Mouse (Mus musculus): ENCODE data around the gene Pim3.
"Not testable (repeated sequence)": the region's sequence is repeated elsewhere in the genome, so short reads cannot be mapped to it uniquely, and the experiment has no call there.

The Pim3 gene

GRCm38 (mm10) chr15:88861772-88862622 lies at the start of gene Pim3:
Gene Pim3, plus strand, starts transcription at chr15:88862186.
- DNase-seq (ENCODE audit: low read depth in 2 of 2, low spot score in 2 of 2): peak; percentile 91 to 92

- DNase-seq (ENCODE audit: low read depth in 2 of 2, low spot score in 2 of 2): no peak
These were observed 48.7 kb upstream of the Pim3 start for GRCm38 (mm10) chr15:88813262-88813661.

DNA sequence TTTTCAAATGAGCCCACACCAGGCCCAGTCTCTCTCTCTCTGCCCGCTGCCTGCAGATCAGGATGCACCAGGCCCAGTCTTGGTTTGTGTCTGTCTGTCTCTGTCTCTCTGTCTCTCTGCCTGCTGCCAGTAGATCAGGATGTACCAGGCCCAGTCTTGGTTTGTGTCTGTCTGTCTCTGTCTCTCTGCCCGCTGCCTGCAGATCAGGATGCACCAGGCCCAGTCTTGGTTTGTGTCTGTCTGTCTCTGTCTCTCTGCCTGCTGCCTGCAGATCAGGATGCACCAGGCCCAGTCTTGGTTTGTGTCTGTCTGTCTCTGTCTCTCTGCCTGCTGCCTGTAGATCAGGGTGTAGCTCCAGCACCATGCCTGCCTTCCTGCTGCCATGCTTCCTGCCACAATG lies 48.1 kb upstream of the Pim3 start:
- DNase-seq (ENCODE audit: low read depth in 2 of 2, low spot score in 2 of 2): not testable (repeated sequence)

DNA sequence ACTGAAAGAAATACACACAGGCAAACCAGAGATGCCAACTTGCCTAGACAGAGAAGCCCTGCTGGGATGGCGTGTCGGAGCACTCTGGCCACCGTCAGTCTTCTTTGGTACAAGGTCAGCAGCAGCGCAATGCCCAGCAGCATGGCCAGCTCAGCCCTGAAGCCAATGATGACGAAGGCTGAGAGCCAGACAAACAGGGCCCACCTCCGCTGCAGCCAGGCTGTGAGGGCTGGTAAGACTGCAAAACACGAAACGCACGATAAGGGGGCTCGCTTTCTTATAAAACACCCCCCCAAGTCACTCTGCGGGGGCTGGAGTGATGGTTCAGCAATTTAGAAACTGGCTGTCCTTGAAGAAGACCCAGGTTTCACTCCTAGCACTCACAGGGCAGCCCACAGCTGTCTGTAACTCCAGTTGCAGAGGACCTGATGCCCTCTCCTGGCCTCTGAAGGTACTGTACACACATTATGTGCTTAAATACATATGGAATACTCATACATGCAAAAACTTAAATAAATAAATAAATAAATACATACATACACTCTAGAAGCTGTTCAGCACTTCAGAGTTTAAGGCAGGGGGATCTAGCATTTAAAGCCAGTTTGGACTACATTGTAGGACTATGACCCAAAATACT lies 47.5 kb upstream of the Pim3 start:
- no peak for DNase-seq (ENCODE audit: low read depth in 2 of 2, low spot score in 2 of 2)

DNA sequence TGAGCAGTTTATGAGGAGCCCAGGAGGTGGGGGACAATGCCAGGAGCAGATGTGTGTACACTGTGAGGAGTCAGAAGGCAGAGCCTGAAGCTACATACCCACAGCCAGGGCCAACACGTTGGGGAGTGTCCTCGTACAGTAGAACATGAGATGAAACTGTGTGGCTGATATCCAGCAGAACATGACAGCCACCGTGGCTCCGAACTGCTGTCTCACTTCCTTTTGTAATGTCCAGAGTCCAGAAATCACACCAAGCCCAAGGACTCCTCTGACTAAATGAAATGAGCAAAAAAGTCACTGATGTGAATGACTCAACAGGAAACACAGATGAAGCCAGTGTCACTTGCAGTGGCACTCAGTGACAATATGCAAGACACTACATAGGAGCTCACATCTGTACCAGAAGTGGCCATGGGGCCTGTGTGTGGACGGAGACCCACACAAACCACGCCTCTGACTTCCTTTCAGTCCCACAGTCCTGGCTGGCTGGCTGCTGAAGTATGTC lies 46.7 kb upstream of the Pim3 start:
- DNase-seq (ENCODE audit: low read depth in 2 of 2, low spot score in 2 of 2): no peak

GRCm38 (mm10) chr15:88819026-88819905 lies 42.7 kb upstream of the Pim3 start, which contains the start of the genes Alg12 and Creld2:
Gene Alg12, minus strand, starts transcription at chr15:88819318.
Gene Creld2, plus strand, starts transcription at chr15:88819646.
- peak; percentile 99 for DNase-seq (ENCODE audit: low read depth in 2 of 2, low spot score in 2 of 2)

DNA sequence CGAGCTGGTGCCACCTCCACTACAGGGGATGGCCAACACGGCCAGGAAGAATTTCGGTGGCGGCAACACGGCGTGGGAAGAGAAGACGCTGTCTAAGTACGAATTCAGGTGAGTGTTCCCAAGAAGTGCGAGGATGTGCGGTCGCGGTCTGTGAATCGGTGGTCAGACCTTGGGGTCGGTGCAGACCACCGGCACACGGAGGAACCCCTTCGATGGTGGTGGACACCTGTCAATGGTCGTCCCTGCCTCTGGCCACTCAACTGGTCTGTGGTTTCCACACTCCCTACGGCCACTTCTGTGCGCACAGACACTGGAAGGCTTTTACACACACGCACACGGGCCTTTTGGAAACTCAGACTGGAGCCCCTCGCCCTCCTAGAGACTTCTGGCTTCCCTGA lies 42.1 kb upstream of the Pim3 start:
- DNase-seq (ENCODE audit: low read depth in 2 of 2, low spot score in 2 of 2): no peak

DNA sequence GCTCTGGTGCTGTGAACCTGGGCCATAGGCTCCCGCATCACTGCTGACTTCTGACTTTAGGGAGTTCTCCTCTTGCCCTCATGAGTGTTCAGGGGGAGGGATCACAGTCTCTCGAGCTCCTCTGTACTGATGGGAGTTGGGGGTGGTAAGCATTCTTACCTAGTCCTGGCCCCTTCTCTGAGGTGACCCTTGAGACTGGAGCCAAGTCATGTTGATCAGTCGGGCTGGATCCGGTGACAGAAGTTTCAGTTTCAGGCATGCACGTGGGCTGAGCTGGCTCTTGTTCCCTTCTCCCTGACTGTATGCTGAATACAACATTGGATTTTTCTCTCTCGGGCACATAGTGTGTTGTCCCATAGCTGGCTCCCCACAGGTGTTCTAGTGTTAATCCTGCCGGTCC lies 40.6 kb upstream of the Pim3 start:
- no peak for DNase-seq (ENCODE audit: low read depth in 2 of 2, low spot score in 2 of 2)

DNA sequence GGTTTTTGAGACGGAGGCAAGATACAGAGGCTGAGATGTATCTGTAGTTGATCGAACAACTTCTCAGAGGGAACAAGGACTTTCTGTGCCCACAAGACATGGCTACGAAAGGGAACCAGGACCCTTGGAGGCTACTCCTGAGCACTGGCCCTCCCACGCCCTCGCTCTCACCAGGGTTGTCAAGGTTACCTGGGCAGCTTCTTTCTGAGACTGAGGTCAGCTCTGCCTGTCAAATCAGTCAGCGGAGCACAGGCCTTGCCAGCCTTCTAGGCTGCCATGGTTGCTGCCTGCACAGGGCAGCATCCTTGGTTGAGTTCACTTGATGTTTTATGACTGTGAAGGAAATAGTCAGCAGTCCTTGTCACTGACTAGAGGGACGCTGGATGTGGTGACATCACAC lies 39.5 kb upstream of the Pim3 start:
- DNase-seq (ENCODE audit: low read depth in 2 of 2, low spot score in 2 of 2): no peak

- no peak for DNase-seq (ENCODE audit: low read depth in 2 of 2, low spot score in 2 of 2)
These were observed 38.6 kb upstream of the Pim3 start for GRCm38 (mm10) chr15:88823376-88823775.

DNA sequence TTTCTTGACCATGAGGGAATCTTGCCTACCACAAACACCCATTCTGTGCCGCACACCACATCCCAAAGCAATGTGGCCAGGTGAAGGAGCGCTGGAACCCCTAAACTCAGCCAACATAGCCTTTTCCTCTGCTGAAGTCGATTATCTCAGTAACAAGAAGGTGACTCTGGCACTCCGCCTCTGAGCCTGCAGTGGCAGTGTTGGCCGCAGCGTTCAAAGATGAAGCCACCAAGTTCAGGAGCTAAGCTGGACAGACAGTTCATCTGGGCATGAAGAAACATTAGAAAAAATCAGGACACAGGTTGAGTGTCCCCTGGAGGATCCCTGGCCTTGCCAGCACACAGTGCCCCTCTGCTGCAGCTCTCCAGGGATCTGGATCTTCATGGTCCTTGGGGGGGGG lies 34.5 kb upstream of the Pim3 start:
- no peak for DNase-seq (ENCODE audit: low read depth in 2 of 2, low spot score in 2 of 2)

- peak; percentile 32 to 49 for DNase-seq (ENCODE audit: low read depth in 2 of 2, low spot score in 2 of 2)
These were observed 33.8 kb upstream of the Pim3 start for GRCm38 (mm10) chr15:88827991-88828799.

DNA sequence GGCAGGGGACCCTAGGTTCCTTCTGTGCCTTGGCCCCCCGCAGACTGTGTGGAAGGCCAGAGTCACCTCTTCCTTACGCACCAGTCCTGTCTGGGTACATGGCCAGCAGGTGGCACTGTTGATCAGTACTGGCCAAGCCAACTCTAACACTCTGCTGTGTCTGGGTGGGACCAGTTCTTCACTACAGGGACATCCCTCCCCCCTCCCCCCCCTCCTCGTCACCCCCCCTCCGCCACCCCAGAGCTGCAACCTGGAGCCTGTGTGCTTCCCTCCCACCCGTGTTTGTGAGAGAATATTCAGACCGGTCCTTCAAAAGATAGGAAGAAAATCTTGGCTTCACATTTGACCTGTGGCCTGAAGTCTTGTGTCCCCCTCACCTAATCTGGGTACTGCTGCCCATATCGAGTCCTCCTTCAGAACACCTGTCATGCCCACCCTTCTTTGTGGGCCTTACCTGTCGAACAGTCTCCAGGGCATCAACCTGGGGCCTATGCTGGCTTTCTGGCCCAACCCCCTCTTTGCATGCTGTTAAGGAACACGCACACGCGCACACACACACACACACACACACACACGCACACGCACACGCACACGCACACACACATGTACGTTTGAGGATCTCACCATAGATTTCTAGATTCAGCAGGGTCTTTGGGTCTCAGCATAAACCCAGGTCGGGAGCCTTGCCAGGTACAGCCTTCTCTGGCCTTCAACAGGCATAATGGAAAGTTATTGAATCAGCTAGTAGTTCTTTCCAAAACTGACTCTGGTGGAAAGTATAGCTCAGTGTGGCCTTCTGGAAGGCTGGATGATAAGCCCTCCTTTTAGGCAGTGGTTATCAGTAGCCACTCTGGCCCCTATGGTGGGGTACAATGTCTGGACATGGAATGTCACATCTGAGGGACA lies 32.9 kb upstream of the Pim3 start:
- DNase-seq (ENCODE audit: low read depth in 2 of 2, low spot score in 2 of 2): peak; percentile 80 to 88

GRCm38 (mm10) chr15:88829791-88830440 lies 32.1 kb upstream of the Pim3 start:
- no peak for DNase-seq (ENCODE audit: low read depth in 2 of 2, low spot score in 2 of 2)

DNA sequence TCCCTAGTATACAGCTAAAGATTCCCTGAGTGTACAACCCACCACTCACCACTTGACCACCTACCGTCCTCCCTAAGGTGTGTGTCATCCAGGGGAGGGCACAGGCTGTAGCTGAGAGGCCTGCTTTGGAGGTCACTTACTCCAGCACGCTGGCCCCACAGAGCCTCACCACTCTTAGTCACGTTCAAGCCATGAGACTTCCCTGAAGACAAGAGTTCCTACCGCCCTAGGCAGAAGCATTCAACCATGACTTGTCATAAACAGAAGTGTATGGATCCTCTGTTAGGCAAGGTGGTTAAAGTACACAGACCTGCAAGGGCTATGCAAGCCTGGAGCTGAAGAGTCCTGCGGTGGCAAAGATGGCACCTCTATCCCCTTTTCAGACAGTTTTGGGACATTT lies 31.3 kb upstream of the Pim3 start:
- no peak for DNase-seq (ENCODE audit: low read depth in 2 of 2, low spot score in 2 of 2)

GRCm38 (mm10) chr15:88831482-88831881 lies 30.5 kb upstream of the Pim3 start:
- DNase-seq (ENCODE audit: low read depth in 2 of 2, low spot score in 2 of 2): no peak

GRCm38 (mm10) chr15:88832536-88832935 lies 29.4 kb upstream of the Pim3 start:
- DNase-seq (ENCODE audit: low read depth in 2 of 2, low spot score in 2 of 2): no peak

DNA sequence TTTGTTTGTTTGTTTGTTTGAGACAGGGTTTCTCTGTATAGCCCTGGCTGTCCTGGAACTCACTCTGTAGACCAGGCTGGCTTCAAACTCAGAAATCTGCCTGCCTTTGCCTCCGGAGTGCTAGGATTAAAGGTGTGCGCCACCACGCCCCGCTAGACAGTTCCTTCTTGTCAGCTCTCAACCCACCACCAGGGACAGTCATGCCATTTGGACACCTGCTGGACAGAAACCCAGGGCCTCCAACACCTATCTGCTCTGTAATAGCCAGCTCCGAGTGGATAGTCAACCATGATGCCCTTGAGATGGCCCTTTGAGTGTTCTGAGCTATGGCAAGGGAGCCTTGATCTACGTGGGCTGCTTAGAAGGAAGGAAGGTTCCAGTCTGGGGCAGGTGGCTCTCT lies 26.0 kb upstream of the Pim3 start:
- DNase-seq (ENCODE audit: low read depth in 2 of 2, low spot score in 2 of 2): no peak

GRCm38 (mm10) chr15:88836571-88836970 lies 25.4 kb upstream of the Pim3 start:
- no peak for DNase-seq (ENCODE audit: low read depth in 2 of 2, low spot score in 2 of 2)

Measured in CD8-positive naive resting alpha-beta T cell, adult 2 months (primary cell).